Mouse (Mus musculus) forebrain, embryonic 16.5 days (tissue): ENCODE data around the gene Ctnnd1. TPM values are rescaled to one million over a fixed set of nuclear protein-coding genes. Genes with fewer than 3 reads are reported as not detected.

ENCODE experiments used
- ATAC-seq: fragments of 200-750 bp; cut with Nextera tagmentation; 2 replicates; pipeline ENCODE4 v1.8.0; 2017; ENCODE audit warnings: mild to moderate bottlenecking, moderate library complexity
- H3K27ac ChIP-seq: fragments of 300-500 bp; sonication (generic); 2 replicates; pipeline ENCODE4 v1.5.1; 2014; ENCODE audit warnings: low read length, control low read depth
- H3K27me3 ChIP-seq: fragments of 300-500 bp; sonication (generic); replicated peaks from 2 replicates; pipeline ENCODE4 v1.6.1; 2014; ENCODE audit warnings: low read length; ENCODE audit not compliant: control insufficient read depth, insufficient read depth
- H3K36me3 ChIP-seq: fragments of 300-500 bp; sonication (generic); 2 replicates; pipeline ENCODE4 v1.6.1; 2014; ENCODE audit not compliant: control insufficient read depth, insufficient read depth
- H3K4me1 ChIP-seq: fragments of 300-500 bp; sonication (generic); replicated peaks from 2 replicates; pipeline ENCODE4 v1.6.1; 2014; ENCODE audit warnings: low read length; ENCODE audit not compliant: control insufficient read depth, insufficient read depth
- H3K4me2 ChIP-seq: fragments of 300-500 bp; sonication (generic); 2 replicates; pipeline ENCODE4 v1.6.1; 2014; ENCODE audit warnings: mild to moderate bottlenecking, low read length, control low read depth
- H3K4me3 ChIP-seq: fragments of 300-500 bp; sonication (generic); replicated peaks from 2 replicates; pipeline ENCODE4 v1.5.1; 2014; ENCODE audit warnings: mild to moderate bottlenecking, low read length, control low read depth
- H3K9ac ChIP-seq: fragments of 300-500 bp; sonication (generic); replicated peaks from 2 replicates; pipeline ENCODE4 v1.6.1; 2014; ENCODE audit warnings: low read depth, low read length, control low read depth
- H3K9me3 ChIP-seq: fragments of 300-500 bp; sonication (generic); 2 replicates; pipeline ENCODE4 v1.6.1; 2016; ENCODE audit warnings: low read length; ENCODE audit not compliant: control insufficient read depth
- WGBS: fragments of 180-500 bp; shearing (Covaris S2); extraction: QIAGEN DNeasy Blood & Tissue Kit; methylation state at CpG from one replicate; pipeline ENCODE4 v1.1.7; 2014; 5-methylcytosine and 5-hydroxymethylcytosine counted together
- polyA plus RNA-seq: library from polyadenylated mRNA; unstranded; fragments of >200 nt; fragmentation: Nextera tagmentation; extraction: Ambion mirVana; gene quantifications from 2 replicates; pipeline ENCODE4 v1.2.1, GENCODE M21; 2015

Gene Ctnnd1
- polyA plus RNA-seq, 1 experiment from 2014 or later = 41.7 TPM

- no peaks in the 10 kb centered on the region for H3K27me3 ChIP-seq
- no peak overlapping the region for H3K4me3 ChIP-seq
- ATAC-seq = no peak
- no peaks in the 10 kb centered on the region for H3K9me3 ChIP-seq
- H3K9ac ChIP-seq = no peak overlapping the region
- H3K4me1 ChIP-seq = no peaks in the 10 kb centered on the region
- WGBS = 88% methylated on average over 8 of the region's 8 CpGs
- H3K36me3 ChIP-seq = peaks cover 2% of the 10 kb centered on the region; the same call in 1 of the 2 replicates
- H3K27ac ChIP-seq = no peak overlapping the region
- H3K4me2 ChIP-seq = no peak overlapping the region
These were observed 64.9 kb downstream of the Ctnnd1 start for GRCm38 (mm10) chr2:84585700-84586099.

- WGBS = 91% methylated on average over 5 of the region's 5 CpGs
- ATAC-seq = no peak
These were observed 68.3 kb downstream of the Ctnnd1 start for GRCm38 (mm10) chr2:84582286-84582685.

GRCm38 (mm10) chr2:84581208-84581607 is 69.4 kb downstream of the Ctnnd1 start:
- no peak overlapping the region for H3K27ac ChIP-seq
- no peaks in the 10 kb centered on the region for H3K9me3 ChIP-seq
- ATAC-seq = no peak
- no peaks in the 10 kb centered on the region for H3K4me1 ChIP-seq
- no peak overlapping the region for H3K9ac ChIP-seq
- no peak overlapping the region for H3K4me3 ChIP-seq
- H3K27me3 ChIP-seq = no peaks in the 10 kb centered on the region
- H3K4me2 ChIP-seq = no peak overlapping the region
- peaks cover 2% of the 10 kb centered on the region; the same call in 1 of the 2 replicates for H3K36me3 ChIP-seq
- WGBS = 87% methylated on average over 2 of the region's 3 CpGs

More at GRCm38 (mm10) chr2:84582286-84582685, 68.3 kb downstream of the Ctnnd1 start:
- H3K4me1 ChIP-seq = no peaks in the 10 kb centered on the region
- no peak overlapping the region for H3K4me3 ChIP-seq
- peaks cover 2% of the 10 kb centered on the region; the same call in 1 of the 2 replicates for H3K36me3 ChIP-seq
- no peak overlapping the region for H3K4me2 ChIP-seq
- H3K27me3 ChIP-seq = no peaks in the 10 kb centered on the region
- no peaks in the 10 kb centered on the region for H3K9me3 ChIP-seq
- no peak overlapping the region for H3K9ac ChIP-seq
- H3K27ac ChIP-seq = no peak overlapping the region

GRCm38 (mm10) chr2:84579311-84579710 is 71.3 kb downstream of the Ctnnd1 start:
- ATAC-seq = no peak
- H3K4me1 ChIP-seq = no peaks in the 10 kb centered on the region
- no peak overlapping the region for H3K9ac ChIP-seq
- H3K36me3 ChIP-seq = peaks cover 2% of the 10 kb centered on the region; the same call in 1 of the 2 replicates
- H3K4me2 ChIP-seq = no peak overlapping the region
- 91% methylated on average over 2 of the region's 2 CpGs for WGBS
- no peak overlapping the region for H3K4me3 ChIP-seq
- no peaks in the 10 kb centered on the region for H3K27me3 ChIP-seq
- no peaks in the 10 kb centered on the region for H3K9me3 ChIP-seq
- H3K27ac ChIP-seq = no peak overlapping the region

- no peaks in the 10 kb centered on the region for H3K4me1 ChIP-seq
- 96% methylated on average over 4 of the region's 4 CpGs for WGBS
These were observed 76.4 kb downstream of the Ctnnd1 start for GRCm38 (mm10) chr2:84574130-84574529.

GRCm38 (mm10) chr2:84556888-84557514 is 93.6 kb downstream of the Ctnnd1 start:
- Histone ChIP-seq H3K36me3 (no peaks in the 10 kb centered on the region), H3K9me3 (no peaks in the 10 kb centered on the region), H3K27me3 (no peaks in the 10 kb centered on the region), H3K27ac (no peak overlapping the region), H3K4me3 (no peak overlapping the region), H3K4me1 (no peaks in the 10 kb centered on the region), H3K4me2 (no peak overlapping the region), H3K9ac (no peak overlapping the region)
- ATAC-seq = no peak
- WGBS = 57% methylated on average over 10 of the region's 10 CpGs

More at GRCm38 (mm10) chr2:84574130-84574529, 76.4 kb downstream of the Ctnnd1 start:
- no peaks in the 10 kb centered on the region for H3K27me3 ChIP-seq
- no peak overlapping the region for H3K9ac ChIP-seq
- no peak overlapping the region for H3K4me3 ChIP-seq
- H3K9me3 ChIP-seq = no peaks in the 10 kb centered on the region
- no peak overlapping the region for H3K4me2 ChIP-seq
- H3K36me3 ChIP-seq = no peaks in the 10 kb centered on the region
- no peak overlapping the region for H3K27ac ChIP-seq
- ATAC-seq = no peak

- WGBS = 85% methylated on average over 10 of the region's 10 CpGs
- Histone ChIP-seq H3K9me3 (no peaks in the 10 kb centered on the region), H3K27me3 (no peaks in the 10 kb centered on the region), H3K4me3 (no peak overlapping the region), H3K27ac (no peak overlapping the region), H3K36me3 (no peaks in the 10 kb centered on the region), H3K9ac (no peak overlapping the region), H3K4me2 (no peak overlapping the region), H3K4me1 (no peaks in the 10 kb centered on the region)
- ATAC-seq = no peak
These were observed 99.0 kb downstream of the Ctnnd1 start for GRCm38 (mm10) chr2:84551390-84552100.

Other genes with a start within 250 kb of the Ctnnd1 start
- gene Calcrl, start 225.4 kb downstream of the Ctnnd1 start, polyA plus RNA-seq = 5.8 and 8.2 TPM in 2 replicates
- gene Tfpi, start 174.0 kb downstream of the Ctnnd1 start, polyA plus RNA-seq = 11.8 and 17.9 TPM in 2 replicates
- 0.41 and 0.52 TPM in 2 replicates for gene Btbd18, start 8.3 kb upstream of the Ctnnd1 start, polyA plus RNA-seq
- gene Selenoh, start 20.0 kb upstream of the Ctnnd1 start, polyA plus RNA-seq = 213 and 225 TPM in 2 replicates
- gene Gm28635, start 27.3 kb upstream of the Ctnnd1 start, polyA plus RNA-seq = not detected in 2 replicates
- 53.8 and 54.3 TPM in 2 replicates for gene Med19, start 27.6 kb upstream of the Ctnnd1 start, polyA plus RNA-seq
- gene Tmx2, start 28.4 kb upstream of the Ctnnd1 start, polyA plus RNA-seq = 212 and 231 TPM in 2 replicates
- 19.4 and 20.1 TPM in 2 replicates for gene Zdhhc5, start 64.4 kb upstream of the Ctnnd1 start, polyA plus RNA-seq
- gene Clp1, start 76.6 kb upstream of the Ctnnd1 start, polyA plus RNA-seq = 28.1 and 28.8 TPM in 2 replicates
- 21.8 and 24.7 TPM in 2 replicates for gene Ypel4, start 83.3 kb upstream of the Ctnnd1 start, polyA plus RNA-seq
- 3.9 and 4.9 TPM in 2 replicates for gene Gm19426, start 92.9 kb upstream of the Ctnnd1 start, polyA plus RNA-seq
- 25.0 and 26.9 TPM in 2 replicates for gene Serping1, start 124.7 kb upstream of the Ctnnd1 start, polyA plus RNA-seq
- 21.2 and 28.1 TPM in 2 replicates for gene Ube2l6, start 148.1 kb upstream of the Ctnnd1 start, polyA plus RNA-seq
- gene Smtnl1, start 171.9 kb upstream of the Ctnnd1 start, polyA plus RNA-seq = not detected in 2 replicates
- gene Timm10, start 176.2 kb upstream of the Ctnnd1 start, polyA plus RNA-seq = 58.0 and 69.5 TPM in 2 replicates
- gene Slc43a1, start 188.1 kb upstream of the Ctnnd1 start, polyA plus RNA-seq = 2.6 and 3.1 TPM in 2 replicates
- gene Rtn4rl2, start 235.9 kb upstream of the Ctnnd1 start, polyA plus RNA-seq = 9.8 and 11.4 TPM in 2 replicates